Mouse (Mus musculus): ENCODE measurements around the gene Cldn10.
A peak's percentile ranks its signal among the peaks of the same experiment; 100 is the strongest.
"Not testable (repeated sequence)": the region's sequence is repeated elsewhere in the genome, so short reads cannot be mapped to it uniquely, and the experiment has no call there.

The Cldn10 gene

DNA sequence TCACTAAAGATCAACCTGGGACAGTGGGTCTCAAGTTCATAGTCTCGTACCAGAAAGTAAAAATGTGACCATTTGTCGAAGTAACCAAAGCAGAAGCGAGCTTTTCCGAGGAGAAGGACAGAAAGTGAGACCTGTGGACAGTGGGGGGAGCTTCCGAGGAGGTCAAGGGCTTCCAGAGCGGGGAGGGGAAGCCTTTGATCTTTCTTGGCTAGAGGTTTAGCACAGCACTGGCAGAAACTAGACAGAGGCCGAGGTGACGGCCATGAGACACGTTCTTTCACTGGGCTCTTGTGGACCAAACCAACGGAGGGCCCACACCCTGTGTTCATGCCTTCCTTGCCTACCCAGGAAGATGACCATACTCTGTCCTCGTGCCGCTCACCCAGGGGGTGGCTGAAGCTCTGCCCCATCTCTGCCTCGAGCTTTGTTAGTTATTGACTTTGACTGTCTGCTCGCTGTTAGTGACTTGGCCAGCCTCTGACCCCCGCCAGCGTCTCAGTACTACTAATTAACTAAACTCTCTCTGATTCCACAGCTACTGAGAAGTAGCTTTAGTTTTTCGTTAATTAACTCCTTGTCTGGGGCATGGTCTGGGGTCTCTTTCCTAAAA is 4.3 kb upstream of the Cldn10 start:
- DNase-seq: no peak

DNA sequence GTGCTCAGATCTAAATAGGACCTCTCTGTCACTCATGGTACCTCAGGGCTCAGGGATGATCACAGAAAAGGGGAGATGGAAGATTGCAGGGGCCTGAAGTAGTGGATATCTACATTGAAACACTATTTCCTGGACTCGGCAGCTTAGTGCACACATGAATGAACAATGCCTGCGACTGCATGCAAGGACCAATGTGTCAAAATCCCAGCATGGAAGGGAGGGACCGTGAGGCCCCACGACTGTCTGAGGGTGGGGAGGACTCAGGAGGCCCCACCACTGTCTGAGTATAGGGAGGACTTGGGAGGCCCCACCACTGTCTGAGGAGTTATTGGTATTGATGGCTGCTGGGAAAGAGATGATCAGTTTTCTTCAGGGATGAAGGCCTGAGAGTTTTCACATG is 2.5 kb downstream of the Cldn10 start:
- no peak for DNase-seq

DNA sequence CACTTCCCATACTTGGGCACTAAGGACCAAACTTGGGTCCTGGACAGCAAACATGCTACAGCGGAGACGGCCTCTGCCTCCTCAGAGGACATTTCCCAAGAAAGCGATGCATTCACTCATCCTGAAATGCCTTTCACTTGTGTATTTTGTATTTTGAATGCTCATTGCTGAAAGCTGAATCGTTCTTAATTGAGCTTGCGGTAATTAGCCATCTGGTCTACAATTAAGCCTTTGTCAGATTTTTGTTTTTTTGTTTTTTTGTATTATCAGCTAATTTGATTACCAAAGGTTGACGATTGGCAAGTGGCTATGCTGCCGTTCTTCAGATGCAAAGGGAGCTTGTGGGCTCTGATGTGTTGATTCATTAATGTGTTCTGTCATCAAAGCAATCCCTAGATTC is 5.2 kb downstream of the Cldn10 start:
- no peak for DNase-seq

DNA sequence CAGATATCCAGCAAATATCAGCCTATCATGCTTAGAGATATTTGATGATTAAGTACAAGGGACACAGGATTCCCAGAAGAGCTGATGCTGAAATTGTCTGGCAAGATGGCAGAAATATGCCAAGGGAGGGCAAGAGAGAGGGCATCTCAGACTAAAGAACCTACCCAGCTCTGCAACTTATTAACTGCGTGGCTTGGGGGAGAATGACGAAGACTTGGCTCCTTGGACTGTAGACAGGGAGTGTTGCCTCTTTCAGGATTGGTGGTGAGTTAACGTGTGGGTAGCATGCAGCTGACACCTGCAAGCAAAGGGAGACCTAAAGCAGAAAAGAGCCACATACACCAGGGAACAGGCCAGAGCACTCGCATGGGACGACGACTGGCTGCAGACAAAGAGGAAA is 5.7 kb downstream of the Cldn10 start:
- no peak for DNase-seq

DNA sequence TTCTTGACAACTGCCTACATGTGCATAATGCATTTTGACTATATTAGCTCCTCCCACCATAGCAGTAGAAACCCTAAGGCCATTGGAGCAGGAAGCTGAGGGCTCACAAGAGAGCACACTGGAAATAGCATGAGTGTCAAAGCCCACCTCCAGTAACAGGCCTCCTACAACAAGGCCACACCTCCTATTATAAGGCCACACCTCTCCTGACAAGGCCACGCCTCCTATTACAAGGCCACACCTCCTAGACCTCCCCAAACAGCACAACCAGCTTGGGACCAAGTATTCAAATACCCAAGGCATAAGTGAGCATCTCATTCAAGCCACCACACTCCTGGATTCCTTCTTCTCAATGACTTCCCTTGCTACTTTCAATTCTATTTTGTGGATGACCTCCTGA is 6.5 kb downstream of the Cldn10 start:
- no peak for DNase-seq

DNA sequence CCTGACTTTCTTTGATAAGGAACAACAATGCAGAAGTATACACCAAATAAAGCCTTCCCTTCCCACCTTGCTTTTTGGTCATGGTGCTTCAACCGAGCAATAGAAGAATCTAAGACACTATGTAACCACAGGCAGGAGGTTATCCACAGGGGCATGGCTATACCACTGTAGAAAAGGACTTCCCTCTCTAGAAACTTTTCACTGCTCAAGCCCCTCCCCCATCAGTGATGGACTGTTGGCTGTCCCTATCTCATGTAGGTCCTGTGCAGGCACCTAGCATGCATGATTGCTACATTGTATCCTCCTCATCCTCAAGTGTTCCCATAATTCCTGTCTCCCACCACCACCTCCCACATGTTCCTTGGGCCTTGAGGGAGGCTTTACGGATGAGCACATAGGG is 7.2 kb downstream of the Cldn10 start:
- no peak for DNase-seq

DNA sequence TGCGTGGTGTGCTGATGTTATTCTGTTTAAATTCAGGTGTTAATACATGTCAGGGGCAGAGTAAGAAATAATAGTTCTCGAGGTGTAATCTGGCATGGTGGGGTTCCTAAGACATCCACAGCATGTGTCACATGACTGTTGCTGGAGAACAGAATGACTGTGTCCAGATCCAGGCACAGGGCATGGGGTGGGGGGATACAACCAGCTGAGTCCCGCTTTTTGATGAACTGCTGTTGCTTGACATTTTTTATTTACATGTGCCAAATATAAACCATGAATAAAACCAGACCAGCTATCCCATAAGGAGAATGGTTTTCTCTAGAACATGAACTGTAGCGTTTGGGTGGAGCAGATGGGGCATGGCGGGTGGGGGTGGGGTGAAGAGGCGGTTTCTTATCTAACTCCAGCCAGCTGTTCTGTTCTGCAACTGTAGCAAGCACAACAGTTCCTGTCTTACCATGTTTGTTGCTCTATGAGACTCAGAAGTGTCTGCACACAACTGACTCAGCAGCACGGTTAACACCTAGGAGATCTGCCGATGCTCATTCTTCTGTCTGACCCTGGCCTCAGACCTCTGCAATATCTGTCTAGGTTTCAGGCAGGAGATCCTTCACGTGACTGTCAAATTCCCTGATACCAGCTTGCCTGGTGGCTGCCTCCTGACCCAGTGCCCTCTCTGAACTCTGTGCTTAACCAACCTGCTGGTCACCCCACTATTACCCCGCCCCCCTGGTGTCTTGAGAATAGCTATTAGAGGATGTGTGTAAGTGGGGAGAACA is 8.4 kb downstream of the Cldn10 start:
- no peak for DNase-seq

DNA sequence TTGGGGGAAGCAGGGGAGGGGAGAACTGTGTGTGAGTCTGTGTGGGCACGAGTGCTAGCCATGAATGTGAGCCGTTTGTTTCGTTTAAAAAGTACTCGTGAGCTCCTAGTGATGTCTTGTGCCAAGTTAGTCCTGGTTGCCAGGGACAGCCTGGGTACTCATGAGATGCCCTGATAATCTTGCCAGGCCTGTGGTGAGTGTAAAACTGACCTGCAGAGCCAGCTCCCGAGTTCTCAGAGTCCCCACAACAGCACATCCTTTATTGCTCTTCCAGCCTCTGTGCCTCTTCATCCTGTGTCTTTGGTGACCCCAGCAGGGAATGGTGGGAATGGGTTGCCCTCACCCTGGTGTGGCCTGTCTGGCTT is 9.0 kb downstream of the Cldn10 start:
- no peak for DNase-seq

DNA sequence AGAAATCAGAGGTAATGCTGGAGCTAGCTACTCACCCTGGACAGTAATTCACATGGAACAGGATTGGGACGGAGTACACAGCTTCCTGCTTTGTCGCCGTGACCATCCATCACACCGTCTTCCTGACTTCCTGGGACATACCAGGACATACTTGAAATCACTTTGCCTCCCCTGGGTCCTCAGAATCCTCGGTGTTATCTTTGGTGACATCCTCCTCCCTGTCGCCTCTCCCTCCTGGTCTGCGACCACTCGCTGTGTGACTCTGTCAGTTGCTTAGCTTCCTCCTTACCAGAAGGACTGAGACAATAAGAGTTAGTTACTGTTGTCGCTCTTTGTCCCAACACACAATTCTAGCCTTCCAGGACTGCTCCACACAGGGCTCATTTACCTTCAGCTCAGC is 9.6 kb downstream of the Cldn10 start:
- no peak for DNase-seq

DNA sequence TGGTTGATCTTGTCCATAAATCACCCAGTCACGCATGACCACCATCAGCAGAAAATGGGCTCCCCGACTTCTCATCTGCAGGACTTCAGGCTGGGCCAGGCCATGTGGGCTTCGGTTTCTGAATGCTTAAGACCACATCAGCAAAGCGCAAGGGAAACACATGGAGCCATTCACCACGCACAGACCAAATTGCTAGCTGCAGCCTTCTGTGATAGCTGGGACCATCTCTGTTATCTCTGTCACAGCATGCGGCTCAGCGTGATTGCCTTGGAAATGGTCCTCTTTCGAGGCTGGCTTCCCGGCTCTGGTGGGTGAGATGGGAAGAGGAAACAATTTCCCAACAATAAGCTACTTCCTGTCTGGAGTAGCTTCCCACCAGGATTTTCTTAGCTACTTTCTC is 12.2 kb downstream of the Cldn10 start:
- DNase-seq: no peak

DNA sequence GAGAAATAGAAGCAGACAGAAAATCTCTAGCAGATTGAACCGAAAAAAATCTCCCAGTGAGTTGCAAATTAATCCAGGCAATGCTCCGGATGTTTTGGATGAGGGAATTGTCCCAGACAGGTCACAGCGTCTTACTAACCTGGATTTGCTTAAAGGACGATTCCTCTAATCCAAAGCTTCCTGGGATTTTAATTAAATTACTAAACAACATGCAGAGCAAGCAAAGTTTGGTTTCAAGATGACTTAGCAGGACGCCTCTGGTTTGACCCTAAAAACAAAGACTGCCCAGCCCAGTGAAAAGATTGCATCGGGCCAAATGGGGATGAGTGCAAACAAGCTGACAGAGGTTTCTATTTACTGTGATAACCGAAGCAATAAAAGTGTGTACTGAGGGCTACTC is 16.2 kb downstream of the Cldn10 start:
- peak; percentile 57 for DNase-seq

DNA sequence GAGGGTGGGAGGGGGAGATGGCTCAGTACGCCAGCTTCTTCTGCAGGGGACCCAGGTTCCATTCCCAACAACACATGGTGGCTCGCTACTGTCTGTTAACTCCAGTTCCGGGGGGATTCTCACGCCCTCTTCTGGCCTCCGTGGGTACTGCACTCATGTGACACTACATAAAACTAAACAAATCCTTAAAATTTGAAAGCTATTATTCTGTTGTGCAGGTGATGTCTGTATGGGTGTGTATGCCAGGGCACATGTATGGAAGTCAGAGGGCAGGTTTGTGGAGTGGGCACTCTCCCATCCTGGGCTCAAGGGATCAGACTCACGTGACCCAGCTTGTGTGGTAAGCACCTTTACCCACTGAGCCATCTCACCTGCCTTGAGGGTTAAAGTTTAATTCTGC is 16.6 kb downstream of the Cldn10 start:
- no peak for DNase-seq

DNA sequence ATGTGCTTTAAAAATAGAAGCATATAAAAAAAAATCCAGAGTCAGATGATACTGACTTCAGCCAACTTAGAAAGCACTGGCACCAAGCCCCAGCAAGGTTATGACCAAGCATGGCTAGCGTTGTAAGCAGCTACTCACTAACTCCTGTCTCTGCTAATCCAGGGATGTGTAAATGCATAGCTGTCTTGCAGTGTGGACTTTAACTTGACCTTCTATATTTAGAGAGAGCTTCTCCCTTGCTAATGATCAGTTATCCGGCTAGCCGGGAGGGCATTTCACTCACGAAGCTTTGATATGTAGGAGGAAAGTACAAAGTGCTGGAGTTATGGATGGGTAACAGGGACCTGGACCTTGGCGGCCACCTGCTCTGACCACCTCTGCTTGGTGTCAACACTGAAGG is 19.9 kb downstream of the Cldn10 start:
- no peak for DNase-seq

DNA sequence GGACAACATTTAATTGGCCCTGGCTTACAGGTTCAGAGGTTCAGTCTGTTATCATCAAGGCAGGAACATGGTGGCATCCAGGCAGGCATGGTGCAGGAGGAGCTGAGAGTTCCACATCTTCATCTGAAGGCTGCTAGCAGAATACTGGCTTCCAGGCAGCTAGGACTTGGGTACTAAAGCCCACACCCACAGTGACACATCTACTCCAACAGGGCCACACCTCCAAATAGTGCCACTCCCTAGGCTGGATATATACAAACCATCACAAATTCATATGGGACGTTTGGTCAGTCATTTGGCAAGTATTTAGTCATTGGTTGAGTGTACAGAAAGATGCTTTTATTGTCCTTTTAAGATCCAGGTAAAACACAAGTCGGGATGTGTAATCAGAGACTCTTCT is 20.5 kb downstream of the Cldn10 start:
- DNase-seq: not testable (repeated sequence)

DNA sequence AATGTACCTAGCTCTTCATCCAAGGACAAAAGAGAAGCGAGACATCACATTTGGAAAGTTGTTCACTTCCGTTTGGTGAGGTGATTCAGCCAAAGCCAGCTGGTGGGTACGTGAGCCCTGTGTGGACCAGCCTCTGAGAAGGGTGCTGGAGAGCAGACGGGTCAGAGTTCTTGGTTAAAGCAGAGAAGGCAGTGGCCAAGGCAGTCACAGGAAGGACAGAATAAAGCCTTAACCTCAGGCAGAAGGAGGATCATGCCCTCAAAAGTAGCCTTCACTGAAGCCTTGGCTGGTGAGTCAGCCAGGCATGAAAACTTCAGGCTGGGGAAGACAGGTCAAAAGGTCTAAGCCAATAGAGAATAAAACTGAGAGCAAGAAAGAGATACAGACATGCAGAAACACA is 22.0 kb downstream of the Cldn10 start:
- DNase-seq: no peak

DNA sequence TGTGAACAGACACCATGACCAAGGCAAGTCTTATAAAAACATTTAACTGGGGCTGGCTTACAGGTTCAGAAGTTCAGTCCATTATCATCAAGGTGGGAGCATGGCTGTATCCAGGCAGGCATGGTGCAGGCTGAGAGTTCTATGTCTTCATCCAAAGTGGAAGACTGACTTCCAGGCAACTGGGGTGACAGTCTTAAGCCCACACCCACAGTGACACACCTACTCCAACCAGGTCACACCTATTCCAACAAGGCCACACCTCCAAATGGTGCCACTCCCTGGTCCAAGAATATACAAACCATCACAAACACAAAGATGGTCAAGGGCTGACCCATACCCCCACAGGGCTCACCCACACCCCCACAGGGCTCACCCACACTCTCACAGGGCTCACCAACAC is 23.5 kb downstream of the Cldn10 start:
- not testable (repeated sequence) for DNase-seq

DNA sequence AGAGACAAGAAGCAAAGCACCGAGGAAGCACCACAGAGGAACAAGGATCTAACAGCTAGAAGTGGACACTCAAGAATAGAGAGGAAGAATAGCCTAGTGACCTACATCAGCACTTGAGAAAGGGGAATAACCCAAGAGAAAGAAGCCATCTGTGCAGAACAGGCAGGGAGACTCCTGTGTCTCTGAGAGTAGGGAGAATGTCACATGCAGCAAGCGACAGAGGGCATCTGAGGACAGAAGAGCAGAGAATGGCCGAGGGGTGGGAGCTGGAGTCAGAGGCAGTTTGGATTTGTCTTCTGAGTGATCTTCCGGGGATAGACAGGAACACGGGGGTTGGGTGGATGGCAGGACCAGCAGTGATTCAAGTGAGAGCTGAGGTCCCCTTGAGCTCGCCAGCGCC is 25.4 kb downstream of the Cldn10 start:
- peak; percentile 52 for DNase-seq

DNA sequence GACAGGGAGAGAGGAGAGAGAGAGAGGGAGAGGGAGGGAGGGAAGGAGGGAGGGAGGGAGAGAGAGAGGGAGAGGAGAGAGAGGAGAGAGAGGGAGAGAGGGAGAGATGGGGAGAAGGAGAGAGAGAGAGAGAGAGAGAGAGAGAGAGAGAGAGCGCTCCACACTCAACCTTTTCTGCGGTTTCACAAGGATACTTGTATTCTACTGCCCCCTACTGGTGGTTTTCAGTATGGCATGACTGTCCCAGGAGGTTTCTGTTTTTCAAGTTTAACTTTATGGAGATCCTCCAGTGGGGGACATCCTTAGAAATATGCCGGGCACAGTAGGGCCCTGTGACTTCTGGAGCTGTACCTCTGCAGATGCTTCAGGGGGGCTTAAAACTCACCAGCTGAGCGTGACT is 28.8 kb downstream of the Cldn10 start:
- peak; percentile 76 for DNase-seq

DNA sequence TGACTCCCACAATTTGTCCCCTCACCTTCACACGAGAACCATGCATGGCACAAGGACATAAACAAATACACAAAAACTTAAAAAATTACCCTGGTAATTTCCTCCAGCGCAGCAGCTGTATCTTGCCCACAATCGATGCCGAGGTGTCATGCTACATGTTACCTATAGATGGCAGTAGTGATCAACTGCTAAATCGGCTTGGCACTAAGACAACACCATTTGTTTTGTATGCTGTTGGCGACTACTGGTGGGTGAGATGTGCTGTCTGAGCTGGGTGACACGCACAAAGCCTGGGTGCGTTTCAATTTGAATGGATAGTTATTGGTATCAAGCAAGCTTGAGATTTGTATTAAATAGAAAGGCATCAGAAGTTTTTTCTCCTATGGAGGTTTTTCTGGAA is 32.4 kb downstream of the Cldn10 start:
- peak; percentile 82 for DNase-seq

DNA sequence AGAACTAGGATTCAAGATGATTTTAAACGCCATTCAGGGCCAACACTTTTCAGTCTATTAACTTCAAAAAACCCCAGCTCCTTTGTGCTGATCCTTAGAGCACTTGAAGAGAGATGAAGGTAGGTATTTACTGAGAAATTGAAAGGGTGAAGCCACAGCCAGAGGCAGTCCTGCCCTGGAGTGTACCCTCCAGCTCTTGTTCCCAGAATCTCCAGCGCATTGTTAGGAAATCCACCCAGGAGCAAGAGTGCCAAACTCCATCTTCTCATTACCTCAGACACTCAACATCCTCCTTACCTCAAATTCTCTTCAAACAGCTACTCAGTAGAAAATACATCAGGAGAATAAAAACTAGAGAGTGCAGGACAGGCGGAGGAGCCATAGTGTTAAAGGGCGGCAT is 35.1 kb downstream of the Cldn10 start:
- no peak for DNase-seq

DNA sequence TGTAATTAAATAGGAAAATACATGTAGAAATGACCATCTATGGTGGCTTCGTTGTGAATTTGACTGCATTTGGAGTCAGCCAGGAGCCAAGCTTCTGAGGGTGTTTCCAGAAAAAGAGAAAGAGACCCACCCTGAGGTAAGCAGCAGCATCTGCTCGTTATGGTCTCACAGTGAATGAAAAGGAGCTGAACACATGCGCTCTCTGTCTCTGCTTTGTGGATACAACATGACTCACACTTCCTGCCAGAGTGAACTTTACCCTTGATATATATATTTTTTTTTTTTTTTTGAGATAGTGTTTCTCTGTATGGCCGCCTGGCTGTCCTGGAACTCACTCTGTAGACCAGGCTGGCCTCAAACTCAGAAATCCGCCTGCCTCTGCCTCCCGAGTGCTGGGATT is 35.6 kb downstream of the Cldn10 start:
- no peak for DNase-seq

DNA sequence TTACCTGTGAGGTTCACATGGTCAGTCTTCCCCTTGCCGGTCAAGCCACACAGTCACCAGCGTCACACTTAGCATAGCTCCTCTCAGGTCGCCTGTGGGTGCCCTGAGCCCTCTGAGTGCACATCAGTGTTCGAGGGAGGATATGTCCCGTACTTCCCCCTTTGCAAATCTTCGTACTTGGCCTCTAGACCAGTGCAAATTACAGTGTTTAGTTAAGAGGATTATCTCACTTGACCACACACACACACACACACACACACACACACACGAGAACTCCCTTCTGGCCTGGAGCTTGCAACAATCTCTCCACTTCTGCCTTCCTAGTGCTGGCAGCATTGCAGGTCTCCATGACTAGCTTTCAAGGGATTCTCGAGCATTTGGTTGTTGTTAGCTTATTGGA is 38.6 kb downstream of the Cldn10 start:
- DNase-seq: peak; percentile 48

DNA sequence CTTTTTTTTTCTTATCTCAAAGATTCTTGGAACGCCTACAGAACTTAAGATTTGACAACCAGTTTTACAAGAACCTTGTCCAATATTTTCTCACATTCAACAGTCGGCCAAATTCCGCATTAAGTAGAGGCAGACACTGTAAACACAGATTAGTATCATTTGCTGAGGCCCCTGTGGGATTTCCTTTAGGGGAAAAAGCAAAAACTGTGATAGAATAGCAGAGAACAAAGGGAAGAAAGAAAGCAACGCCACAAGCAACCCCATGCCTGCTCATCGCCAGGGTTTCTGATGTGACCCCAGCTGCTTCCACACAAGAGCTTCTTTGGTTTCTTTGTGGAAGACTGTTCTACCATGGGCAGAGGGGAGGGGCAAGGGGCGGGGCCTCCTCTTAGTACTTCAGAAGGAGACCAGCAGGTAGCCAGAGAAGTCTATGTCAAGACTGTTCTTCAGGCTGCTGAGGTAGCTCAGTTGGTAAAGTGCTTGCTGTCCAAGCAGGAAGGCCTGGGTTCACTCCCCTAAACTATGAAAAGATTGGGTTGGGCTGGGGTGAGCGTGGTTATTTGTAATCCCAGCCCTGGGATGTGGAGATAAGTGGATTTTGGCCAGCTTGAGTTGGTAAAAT is 39.7 kb downstream of the Cldn10 start:
- DNase-seq: peak; percentile 40

DNA sequence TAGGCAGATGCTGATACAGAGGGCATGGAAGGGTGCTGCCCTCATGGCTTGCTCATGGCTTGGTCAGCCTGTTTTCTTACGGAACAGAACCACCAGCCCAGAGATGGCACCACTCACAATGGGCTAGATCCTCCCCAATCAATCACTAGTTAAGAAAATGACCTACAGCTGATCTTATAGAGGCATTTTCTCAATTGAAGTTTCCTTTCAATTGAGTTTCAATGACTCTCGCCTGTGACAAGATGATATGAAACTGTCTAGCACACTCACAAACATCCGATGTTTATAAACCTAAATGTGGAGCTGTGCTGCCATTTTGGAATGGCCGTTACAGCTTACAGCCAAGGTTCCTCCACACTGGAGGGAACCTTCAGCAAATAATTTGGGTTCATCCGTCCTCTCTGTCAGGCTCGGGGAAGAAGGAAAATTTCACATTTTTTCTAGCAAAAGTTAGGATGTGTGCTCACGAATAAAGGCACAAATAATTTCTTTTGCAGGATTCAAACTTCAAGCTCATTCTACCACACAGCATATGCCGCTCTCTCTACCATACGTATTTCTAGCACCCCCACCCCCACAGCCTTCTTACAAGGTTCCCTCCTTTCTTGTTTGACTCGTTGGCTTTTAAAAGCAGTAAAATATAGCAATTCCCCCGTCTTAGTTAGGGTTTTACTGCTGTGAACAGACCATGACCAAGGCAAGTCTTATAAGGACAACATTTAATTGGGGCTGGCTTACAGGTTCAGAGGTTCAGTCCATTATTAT is 41.8 kb downstream of the Cldn10 start:
- no peak for DNase-seq

Data from retina, postnatal 1 day (tissue).